Mouse (Mus musculus) forebrain, postnatal 0 days (tissue): ENCODE data around the gene Cebpa. TPM values are rescaled to one million over a fixed set of nuclear protein-coding genes. Genes with fewer than 3 reads are reported as not detected.

Source experiments
- ATAC-seq: fragments of 200-750 bp; cut with Nextera tagmentation; 2 replicates; pipeline ENCODE4 v1.8.0; 2017; ENCODE audit warnings: mild to moderate bottlenecking, moderate library complexity
- DNase-seq: peaks from one replicate; pipeline ENCODE4 v3.0.0-alpha.2; 2015
- H3K27ac ChIP-seq: fragments of 300-500 bp; sonication (generic); 2 replicates; pipeline ENCODE4 v1.5.1; 2014; ENCODE audit warnings: low read depth, mild to moderate bottlenecking, antibody characterized with exemption, low read length, moderate library complexity, mixed read lengths
- H3K27me3 ChIP-seq: fragments of 300-500 bp; sonication (generic); 2 replicates; pipeline ENCODE4 v1.6.1; 2014; ENCODE audit warnings: mild to moderate bottlenecking, low read length, mixed read lengths; ENCODE audit not compliant: insufficient read depth
- H3K36me3 ChIP-seq: fragments of 300-500 bp; sonication (generic); 2 replicates; pipeline ENCODE4 v1.6.1; 2014; ENCODE audit warnings: mild to moderate bottlenecking, moderate library complexity; ENCODE audit not compliant: insufficient read depth
- H3K4me1 ChIP-seq: fragments of 300-500 bp; sonication (generic); 2 replicates; pipeline ENCODE4 v1.6.1; 2014; ENCODE audit warnings: antibody characterized with exemption; ENCODE audit not compliant: insufficient read depth
- H3K4me2 ChIP-seq: fragments of 300-500 bp; sonication (generic); 2 replicates; pipeline ENCODE4 v1.6.1; 2014; ENCODE audit warnings: low read depth, mild to moderate bottlenecking, moderate library complexity
- H3K4me3 ChIP-seq: fragments of 300-500 bp; sonication (generic); 2 replicates; pipeline ENCODE4 v1.5.1; 2014; ENCODE audit warnings: low read depth, low read length, mixed read lengths
- H3K9ac ChIP-seq: fragments of 300-500 bp; sonication (generic); 2 replicates; pipeline ENCODE4 v1.6.1; 2014; ENCODE audit warnings: mild to moderate bottlenecking
- H3K9me3 ChIP-seq: fragments of 300-500 bp; sonication (generic); 2 replicates; pipeline ENCODE4 v1.6.1; 2016; ENCODE audit warnings: low read length
- CTCF ChIP-seq: sonication (generic); IDR thresholded peaks from 2 replicates; pipeline ENCODE4 v1.5.1; 2016; ENCODE audit warnings: antibody characterized with exemption, control low read depth, low read depth
- WGBS: fragments of 180-500 bp; shearing (Covaris S2); extraction: QIAGEN DNeasy Blood & Tissue Kit; methylation state at CpG from one replicate; pipeline ENCODE4 v1.1.7; 2014; 5-methylcytosine and 5-hydroxymethylcytosine counted together
- polyA plus RNA-seq: library from polyadenylated mRNA; unstranded; fragments of >200 nt; fragmentation: Nextera tagmentation; extraction: Ambion mirVana; gene quantifications from 2 replicates; pipeline ENCODE4 v1.2.1, GENCODE M21; 2015
- total RNA-seq: library from RNA; depleted of rRNA; stranded (reverse); fragments of >200 nt; gene quantifications from 2 replicates; pipeline ENCODE4 v1.2.3, GENCODE M21; 2014

Gene Cebpa
- total and polyA plus RNA-seq, 2 experiments from 2014 or later: 0.93 to 5.0 TPM

DNA sequence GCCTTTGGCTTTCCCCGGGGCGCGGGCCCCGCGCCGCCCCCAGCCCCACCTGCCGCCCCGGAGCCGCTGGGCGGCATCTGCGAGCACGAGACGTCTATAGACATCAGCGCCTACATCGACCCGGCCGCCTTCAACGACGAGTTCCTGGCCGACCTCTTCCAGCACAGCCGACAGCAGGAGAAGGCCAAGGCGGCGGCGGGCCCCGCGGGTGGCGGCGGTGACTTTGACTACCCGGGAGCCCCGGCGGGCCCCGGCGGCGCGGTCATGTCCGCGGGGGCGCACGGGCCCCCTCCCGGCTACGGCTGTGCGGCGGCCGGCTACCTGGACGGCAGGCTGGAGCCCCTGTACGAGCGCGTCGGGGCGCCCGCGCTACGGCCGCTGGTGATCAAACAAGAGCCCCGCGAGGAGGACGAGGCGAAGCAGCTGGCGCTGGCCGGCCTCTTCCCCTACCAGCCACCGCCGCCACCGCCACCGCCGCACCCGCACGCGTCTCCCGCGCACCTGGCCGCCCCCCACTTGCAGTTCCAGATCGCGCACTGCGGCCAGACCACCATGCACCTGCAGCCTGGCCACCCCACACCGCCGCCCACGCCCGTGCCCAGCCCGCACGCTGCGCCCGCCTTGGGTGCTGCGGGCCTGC, 533 bp downstream of the Cebpa start:
- H3K4me1 ChIP-seq: peaks cover 7% of the 10 kb centered on the region; the same call in 1 of the 2 replicates
- TF ChIP-seq CTCF: no peak
- H3K27ac ChIP-seq: no peak overlapping the region
- no peaks in the 10 kb centered on the region for H3K36me3 ChIP-seq
- H3K9me3 ChIP-seq: no peaks in the 10 kb centered on the region
- peak overlapping the region; percentile 36 for H3K9ac ChIP-seq
- H3K4me3 ChIP-seq: peak overlapping the region; percentile 55
- peaks cover 54% of the 10 kb centered on the region for H3K27me3 ChIP-seq
- 2% methylated on average over 62 of the region's 83 CpGs for WGBS
- ATAC-seq (peak; percentile 21), DNase-seq (no peak)
- peak overlapping the region; percentile 98 for H3K4me2 ChIP-seq

GRCm38 (mm10) chr7:35120146-35120691, 1.1 kb downstream of the Cebpa start:
- Histone ChIP-seq H3K4me1 (peaks cover 7% of the 10 kb centered on the region; the same call in 1 of the 2 replicates), H3K9me3 (no peaks in the 10 kb centered on the region), H3K4me2 (peak overlapping the region; percentile 98), H3K27me3 (peaks cover 54% of the 10 kb centered on the region), H3K36me3 (no peaks in the 10 kb centered on the region), H3K4me3 (peak overlapping the region; percentile 55), H3K27ac (no peak overlapping the region), H3K9ac (peak overlapping the region; percentile 36; the same call in 1 of the 2 replicates)
- ATAC-seq: no peak
- no peak for DNase-seq
- WGBS: 1% methylated on average over 53 of the region's 53 CpGs
- TF ChIP-seq CTCF: no peak

- 41% methylated on average over 8 of the region's 8 CpGs for WGBS
- H3K4me2 ChIP-seq: no peak overlapping the region
- no peak overlapping the region for H3K9ac ChIP-seq
- H3K4me1 ChIP-seq: peaks cover 7% of the 10 kb centered on the region; the same call in 1 of the 2 replicates
- no peaks in the 10 kb centered on the region for H3K9me3 ChIP-seq
- no peak for DNase-seq
- H3K36me3 ChIP-seq: no peaks in the 10 kb centered on the region
- no peak overlapping the region for H3K27ac ChIP-seq
- ATAC-seq: no peak
- peaks cover 47% of the 10 kb centered on the region for H3K27me3 ChIP-seq
- no peak overlapping the region for H3K4me3 ChIP-seq
- no peak for TF ChIP-seq CTCF
These were observed 2.1 kb downstream of the Cebpa start for GRCm38 (mm10) chr7:35121150-35121549.

GRCm38 (mm10) chr7:35122401-35123320, 3.6 kb downstream of the Cebpa start:
- TF ChIP-seq CTCF: no peak
- 64% methylated on average over 10 of the region's 10 CpGs for WGBS
- Histone ChIP-seq H3K9ac (no peak overlapping the region), H3K27ac (no peak overlapping the region), H3K27me3 (peaks cover 32% of the 10 kb centered on the region; the same call in 1 of the 2 replicates), H3K9me3 (no peaks in the 10 kb centered on the region), H3K4me1 (peaks cover 7% of the 10 kb centered on the region; the same call in 1 of the 2 replicates), H3K36me3 (no peaks in the 10 kb centered on the region), H3K4me3 (no peak overlapping the region), H3K4me2 (no peak overlapping the region)
- ATAC-seq (no peak), DNase-seq (no peak)

GRCm38 (mm10) chr7:35123431-35123953, 4.4 kb downstream of the Cebpa start:
- no peaks in the 10 kb centered on the region for H3K36me3 ChIP-seq
- no peak overlapping the region for H3K4me3 ChIP-seq
- DNase-seq (no peak), ATAC-seq (no peak)
- 56% methylated on average over 10 of the region's 10 CpGs for WGBS
- H3K4me1 ChIP-seq: peaks cover 7% of the 10 kb centered on the region; the same call in 1 of the 2 replicates
- peaks cover 28% of the 10 kb centered on the region; the same call in 1 of the 2 replicates for H3K27me3 ChIP-seq
- TF ChIP-seq CTCF: no peak
- no peak overlapping the region for H3K27ac ChIP-seq
- no peak overlapping the region for H3K9ac ChIP-seq
- H3K9me3 ChIP-seq: no peaks in the 10 kb centered on the region
- H3K4me2 ChIP-seq: no peak overlapping the region

DNA sequence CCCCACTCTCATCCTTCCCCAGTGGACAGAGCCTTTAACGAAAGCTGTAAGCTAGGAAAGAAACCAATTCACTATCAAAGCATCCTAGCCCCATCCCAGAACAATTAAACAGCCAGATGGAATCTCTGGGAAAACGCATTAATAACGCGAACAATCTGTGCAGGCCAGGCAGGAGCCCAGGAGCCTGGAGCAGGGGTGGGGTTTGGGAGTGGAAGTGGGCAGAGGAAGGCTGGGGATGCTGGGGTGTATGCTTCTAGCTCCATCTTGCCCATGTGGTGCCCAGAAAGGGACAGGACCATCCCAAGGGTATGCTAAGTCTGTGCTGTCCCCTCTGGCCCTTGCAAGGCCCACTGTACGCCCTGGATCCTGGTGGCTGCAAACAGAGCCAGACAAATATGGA, 5.1 kb downstream of the Cebpa start:
- no peak overlapping the region for H3K9ac ChIP-seq
- ATAC-seq (no peak), DNase-seq (peak; percentile 20)
- no peak overlapping the region for H3K4me3 ChIP-seq
- H3K4me2 ChIP-seq: no peak overlapping the region
- H3K9me3 ChIP-seq: no peaks in the 10 kb centered on the region
- peaks cover 7% of the 10 kb centered on the region; the same call in 1 of the 2 replicates for H3K4me1 ChIP-seq
- 43% methylated on average over 5 of the region's 5 CpGs for WGBS
- peaks cover 27% of the 10 kb centered on the region; the same call in 1 of the 2 replicates for H3K27me3 ChIP-seq
- TF ChIP-seq CTCF: no peak
- H3K27ac ChIP-seq: no peak overlapping the region
- H3K36me3 ChIP-seq: no peaks in the 10 kb centered on the region
